Mouse (Mus musculus) brain, embryonic 14.5 days (tissue): ENCODE measurements around the gene Ipcef1.

Source experiments
- CTCF ChIP-seq: fragments of 200-500 bp; IDR thresholded peaks from 2 replicates; pipeline ENCODE4 v1.5.1; 2012; ENCODE audit warnings: inconsistent platforms, mild to moderate bottlenecking, moderate library complexity, borderline replicate concordance; ENCODE audit not compliant: insufficient read depth, insufficient read length; ENCODE audit errors: extremely low read depth
- POLR2A ChIP-seq: fragments of 200-500 bp; IDR thresholded peaks from 2 replicates; pipeline ENCODE4 v1.6.1; 2012; ENCODE audit warnings: mild to moderate bottlenecking, inconsistent platforms, borderline replicate concordance; ENCODE audit not compliant: poor library complexity, insufficient read depth, insufficient read length, severe bottlenecking; ENCODE audit errors: extremely low read depth

- TF ChIP-seq POLR2A (no peak), CTCF (no peak)
These were observed 2.4 kb upstream of the Ipcef1 start for GRCm38 (mm10) chr10:7054560-7055205.
